Mouse (Mus musculus) CH12.LX (cell line): ENCODE measurements around the gene St7l. TPM values are rescaled to one million over a fixed set of nuclear protein-coding genes. Genes with fewer than 3 reads are reported as not detected.

Experiments used
- DNase-seq: peaks from one replicate; pipeline ENCODE4 v3.0.0-alpha.2; 2013; ENCODE audit errors: extremely low read depth
- H3K27ac ChIP-seq: 2 replicates; pipeline ENCODE4 v1.5.1; 2012; ENCODE audit warnings: low read depth, mild to moderate bottlenecking, control low read depth, moderate library complexity; ENCODE audit not compliant: insufficient read depth
- H3K27me3 ChIP-seq: replicated peaks from 2 replicates; pipeline ENCODE3; 2012; ENCODE audit warnings: inconsistent platforms
- H3K36me3 ChIP-seq, 2 experiments: replicated peaks in 1 of 2; 2 replicates each; pipeline versions ENCODE3 to v1.6.1; 2012; ENCODE audit warnings: inconsistent platforms in 1 of 2, low read length in 1 of 2, mild to moderate bottlenecking in 1 of 2, mixed read lengths in 1 of 2, moderate library complexity in 1 of 2; ENCODE audit not compliant: control insufficient read depth in 1 of 2, insufficient read depth in 1 of 2
- H3K4me1 ChIP-seq, 2 experiments: 2 replicates each; pipeline ENCODE4 v1.6.1; 2012; ENCODE audit warnings: inconsistent platforms in 1 of 2, moderate library complexity in 1 of 2; ENCODE audit not compliant: insufficient read depth in 2 of 2, control insufficient read depth in 1 of 2
- H3K4me2 ChIP-seq: 2 replicates; pipeline ENCODE4 v1.6.1; 2012; ENCODE audit warnings: low read depth, mild to moderate bottlenecking, control low read depth; ENCODE audit not compliant: poor library complexity, insufficient read depth, severe bottlenecking
- H3K4me3 ChIP-seq, 3 experiments: fragments of 150-350 bp in 1 of 3; sonication (generic) in 1 of 3; replicated peaks in 1 of 3; 2 replicates each; pipeline versions ENCODE3 to v1.5.1; 2011 to 2012; ENCODE audit warnings: low read depth in 2 of 3, low read length in 2 of 3, mild to moderate bottlenecking in 2 of 3, moderate library complexity in 2 of 3, control low read depth in 1 of 3, improper control_type of control experiment in 1 of 3, inconsistent platforms in 1 of 3, mixed read lengths in 1 of 3; ENCODE audit not compliant: poor library complexity in 1 of 3
- H3K79me2 ChIP-seq: replicated peaks from 2 replicates; pipeline ENCODE4 v1.6.1; 2012; ENCODE audit warnings: mild to moderate bottlenecking, moderate library complexity; ENCODE audit not compliant: control insufficient read depth, poor library complexity, insufficient read depth, severe bottlenecking; ENCODE audit errors: extremely low read depth
- H3K9ac ChIP-seq: 2 replicates; pipeline ENCODE4 v1.6.1; 2012; ENCODE audit warnings: low read depth, mild to moderate bottlenecking, control low read depth, moderate library complexity; ENCODE audit not compliant: insufficient read depth
- H3K9me3 ChIP-seq: replicated peaks from 2 replicates; pipeline ENCODE3; 2012; ENCODE audit warnings: low read length, inconsistent platforms, mixed read lengths
- BHLHE40 ChIP-seq: IDR thresholded peaks from 2 replicates; pipeline ENCODE4 v1.6.1; 2011; ENCODE audit warnings: mild to moderate bottlenecking, low read depth, low read length, improper control_type of control experiment
- CHD1 ChIP-seq: IDR thresholded peaks from 2 replicates; pipeline ENCODE4 v1.6.1; 2012; ENCODE audit warnings: low read depth, low read length, improper control_type of control experiment, inconsistent platforms
- CHD2 ChIP-seq: IDR thresholded peaks from 2 replicates; pipeline ENCODE4 v1.6.1; 2011; ENCODE audit warnings: low read length, improper control_type of control experiment
- ELF1 ChIP-seq: IDR thresholded peaks from 2 replicates; pipeline ENCODE4 v1.6.1; 2014; ENCODE audit warnings: low read depth, mild to moderate bottlenecking, inconsistent platforms, low read length, improper control_type of control experiment
- IRF4 ChIP-seq: IDR thresholded peaks from 2 replicates; pipeline ENCODE4 v1.6.1; 2014; ENCODE audit warnings: low read depth, mild to moderate bottlenecking, inconsistent platforms, low read length, improper control_type of control experiment
- JUN ChIP-seq: IDR thresholded peaks from 2 replicates; pipeline ENCODE4 v1.6.1; 2011; ENCODE audit warnings: low read depth, mild to moderate bottlenecking, low read length, improper control_type of control experiment, moderate library complexity; ENCODE audit not compliant: insufficient read depth
- JUND ChIP-seq: conservative IDR thresholded peaks from 2 replicates; pipeline ENCODE4 v1.6.1; 2011; ENCODE audit warnings: low read depth, low read length, improper control_type of control experiment
- KAT2A ChIP-seq: IDR thresholded peaks from 2 replicates; pipeline ENCODE4 v1.6.1; 2012; ENCODE audit warnings: low read length, improper control_type of control experiment, inconsistent platforms; ENCODE audit not compliant: insufficient replicate concordance
- MAFK ChIP-seq: IDR thresholded peaks from 2 replicates; pipeline ENCODE4 v1.6.1; 2011; ENCODE audit warnings: low read length, improper control_type of control experiment; ENCODE audit not compliant: insufficient replicate concordance
- MAZ ChIP-seq: IDR thresholded peaks from 2 replicates; pipeline ENCODE4 v1.6.1; 2012; ENCODE audit warnings: low read depth, mild to moderate bottlenecking, inconsistent platforms, low read length, improper control_type of control experiment, moderate library complexity
- MEF2A ChIP-seq: IDR thresholded peaks from 2 replicates; pipeline ENCODE4 v1.6.1; 2014; ENCODE audit warnings: low read depth, mild to moderate bottlenecking, inconsistent platforms, low read length, improper control_type of control experiment, borderline replicate concordance
- MYC ChIP-seq: IDR thresholded peaks from 2 replicates; pipeline ENCODE4 v1.6.1; 2011; ENCODE audit warnings: low read depth, mild to moderate bottlenecking, improper control_type of control experiment, low read length
- NELFE ChIP-seq: IDR thresholded peaks from 2 replicates; pipeline ENCODE4 v1.6.1; 2011; ENCODE audit warnings: low read depth, low read length, improper control_type of control experiment
- NRF1 ChIP-seq: IDR thresholded peaks from 2 replicates; pipeline ENCODE4 v1.6.1; 2014; ENCODE audit warnings: low read depth, mild to moderate bottlenecking, inconsistent platforms, low read length, improper control_type of control experiment, moderate library complexity
- PAX5 ChIP-seq: IDR thresholded peaks from 2 replicates; pipeline ENCODE4 v1.6.1; 2012; ENCODE audit warnings: low read length, inconsistent platforms, mixed read lengths
- POLR2A ChIP-seq: IDR thresholded peaks from 2 replicates; pipeline ENCODE4 v1.6.1; 2011; ENCODE audit warnings: low read depth, mild to moderate bottlenecking, improper control_type of control experiment, low read length
- POLR2AphosphoS2 ChIP-seq: IDR thresholded peaks from 2 replicates; pipeline ENCODE4 v1.6.1; 2011; ENCODE audit warnings: low read depth, low read length, improper control_type of control experiment
- RCOR1 ChIP-seq: conservative IDR thresholded peaks from 2 replicates; pipeline ENCODE4 v1.6.1; 2012; ENCODE audit warnings: low read depth, mild to moderate bottlenecking, inconsistent platforms, low read length, improper control_type of control experiment
- SIN3A ChIP-seq: IDR thresholded peaks from 2 replicates; pipeline ENCODE4 v1.6.1; 2012; ENCODE audit warnings: low read length, improper control_type of control experiment, inconsistent platforms
- TBP ChIP-seq: conservative IDR thresholded peaks from 2 replicates; pipeline ENCODE4 v1.6.1; 2011; ENCODE audit warnings: low read depth, low read length, improper control_type of control experiment
- TCF12 ChIP-seq: IDR thresholded peaks from 2 replicates; pipeline ENCODE4 v1.6.1; 2014; ENCODE audit warnings: low read depth, mild to moderate bottlenecking, inconsistent platforms, low read length, improper control_type of control experiment
- UBTF ChIP-seq: IDR thresholded peaks from 2 replicates; pipeline ENCODE4 v1.6.1; 2012; ENCODE audit warnings: low read depth, mild to moderate bottlenecking, inconsistent platforms, low read length, improper control_type of control experiment, moderate library complexity
- USF2 ChIP-seq: conservative IDR thresholded peaks from 2 replicates; pipeline ENCODE4 v1.6.1; 2011; ENCODE audit warnings: low read depth, low read length, improper control_type of control experiment
- ZC3H11A ChIP-seq: IDR thresholded peaks from 2 replicates; pipeline ENCODE4 v1.6.1; 2012; ENCODE audit warnings: low read depth, mild to moderate bottlenecking, inconsistent platforms, low read length, improper control_type of control experiment
- ZNF384 ChIP-seq: IDR thresholded peaks from 2 replicates; pipeline ENCODE4 v1.6.1; 2012; ENCODE audit warnings: low read depth, low read length, improper control_type of control experiment, inconsistent platforms
- dilution Hi-C: fragments of 300-500 bp; cut with MboI; formaldehyde crosslinking; loops from 2 replicates; pipeline ENCODE4 v1.14.3; 2020; ENCODE audit warnings: low sequenced_read_pairs; ENCODE audit not compliant: extremely low pct_unique_long_range_greater_than_20kb, extremely low pct_ligation_motif_present
- in situ Hi-C: fragments of 300-500 bp; cut with MboI; formaldehyde crosslinking; loops from 3 replicates; pipeline ENCODE4 v1.14.3; 2019; ENCODE audit warnings: low sequenced_read_pairs, low pct_ligation_motif_present, low pct_unique_long_range_greater_than_20kb, mixed read lengths
- polyA plus RNA-seq: library from polyadenylated mRNA; unstranded; fragments of >175 nt; gene quantifications from 2 replicates; pipeline ENCODE4 v1.2.1, GENCODE M21; 2012; ENCODE audit warnings: low read depth; ENCODE audit not compliant: insufficient read length
- total RNA-seq, 2 experiments: library from RNA; depleted of rRNA; stranded (reverse); fragments of 300-350 nt in 1 of 2; fragments of >200 nt in 1 of 2; gene quantifications; 2 replicates each; pipeline ENCODE4 v1.2.3; 2012 to 2014

The St7l gene
- total and polyA plus RNA-seq, 3 experiments = 8.1 to 14.1 (median 10.4) TPM

- H3K4me1 ChIP-seq = 0 out of 4 replicates have a peak, but pooled peaks cover 0 to 4% of the 10 kb centered on the region in 2 experiments
- no peaks in the 10 kb centered on the region for H3K9me3 ChIP-seq
- DNase-seq = no peak
- in situ Hi-C loops = no loop called here
- TF ChIP-seq SIN3A (no peak), KAT2A (no peak), TCF12 (no peak), ZC3H11A (no peak), POLR2A (no peak), IRF4 (no peak), NELFE (no peak), BHLHE40 (no peak), MAZ (no peak), NRF1 (no peak), CHD1 (no peak), USF2 (no peak), MEF2A (no peak), POLR2AphosphoS2 (no peak), MAFK (no peak), MYC (no peak), UBTF (no peak), CHD2 (no peak), ELF1 (no peak)
- no peak overlapping the region for H3K27ac ChIP-seq
- no peak overlapping the region for H3K9ac ChIP-seq
- no peak overlapping the region for H3K4me3 ChIP-seq
- peaks cover 20% of the 10 kb centered on the region for H3K79me2 ChIP-seq
- H3K4me2 ChIP-seq = no peak overlapping the region
- peaks cover 35 to 79% of the 10 kb centered on the region in 2 experiments for H3K36me3 ChIP-seq
- dilution Hi-C loops = no loop called here
- no peaks in the 10 kb centered on the region for H3K27me3 ChIP-seq
Measured at GRCm38 (mm10) chr3:104841049-104841448, 22.8 kb upstream of the St7l start.

GRCm38 (mm10) chr3:104846601-104847000 is 17.2 kb upstream of the St7l start:
- no peak overlapping the region for H3K4me2 ChIP-seq
- in situ Hi-C loops = no loop called here
- no peak for DNase-seq
- H3K9ac ChIP-seq = no peak overlapping the region
- H3K27me3 ChIP-seq = no peaks in the 10 kb centered on the region
- H3K36me3 ChIP-seq = peaks cover 30 to 78% of the 10 kb centered on the region in 2 experiments
- no peak overlapping the region for H3K4me3 ChIP-seq
- H3K79me2 ChIP-seq = peaks cover 69% of the 10 kb centered on the region
- H3K4me1 ChIP-seq = 0 out of 4 replicates have a peak, but pooled peaks cover 0 to 3% of the 10 kb centered on the region in 2 experiments
- H3K9me3 ChIP-seq = no peaks in the 10 kb centered on the region
- H3K27ac ChIP-seq = no peak overlapping the region
- TF ChIP-seq USF2 (no peak), ZNF384 (no peak), PAX5 (no peak), JUN (no peak), POLR2AphosphoS2 (no peak), RCOR1 (no peak), MAZ (no peak), UBTF (no peak), JUND (no peak), TBP (no peak)
- TF ChIP-seq, all 38 proteins: peak for 0
- dilution Hi-C loops = no loop called here
